Mouse (Mus musculus) cerebellum, postnatal 14 days (tissue): ENCODE measurements around the gene Anapc15-ps.
A peak's percentile ranks its signal among the peaks of the same experiment; 100 is the strongest.
"Not testable (repeated sequence)": the region's sequence is repeated elsewhere in the genome, so short reads cannot be mapped to it uniquely, and the experiment has no call there.

Experiments
- DNase-seq, 2 experiments: peaks; one replicate each; pipeline ENCODE4 v3.0.0; 2021; ENCODE audit warnings: mixed read lengths in 2 of 2

Gene Anapc15-ps

GRCm38 (mm10) chr10:95667371-95668030 lies 5.8 kb downstream of the Anapc15-ps start:
- DNase-seq, result no peak

- no peak for DNase-seq
Observed at GRCm38 (mm10) chr10:95666791-95667190, 6.5 kb downstream of the Anapc15-ps start.

GRCm38 (mm10) chr10:95665426-95665990 lies 7.7 kb downstream of the Anapc15-ps start:
- DNase-seq, result no peak

GRCm38 (mm10) chr10:95664613-95665012 lies 8.6 kb downstream of the Anapc15-ps start:
- DNase-seq, result no peak

- DNase-seq, result no peak
Observed at GRCm38 (mm10) chr10:95660356-95660755, 12.9 kb downstream of the Anapc15-ps start.

- DNase-seq, result no peak
Observed at GRCm38 (mm10) chr10:95659471-95660150, 13.6 kb downstream of the Anapc15-ps start.

- no peak for DNase-seq
Observed at GRCm38 (mm10) chr10:95658836-95659343, 14.4 kb downstream of the Anapc15-ps start.

- peak; percentile 7 to 14 for DNase-seq
Observed at GRCm38 (mm10) chr10:95656236-95657225, 16.7 kb downstream of the Anapc15-ps start.

- no peak for DNase-seq
Observed at GRCm38 (mm10) chr10:95652131-95652530, 21.1 kb downstream of the Anapc15-ps start.

- no peak for DNase-seq
Observed at GRCm38 (mm10) chr10:95648326-95648888, 24.8 kb downstream of the Anapc15-ps start.

GRCm38 (mm10) chr10:95647128-95647527 lies 26.1 kb downstream of the Anapc15-ps start:
- no peak for DNase-seq

- no peak for DNase-seq
Observed at GRCm38 (mm10) chr10:95646576-95646975, 26.7 kb downstream of the Anapc15-ps start.

GRCm38 (mm10) chr10:95643696-95644360 lies 29.4 kb downstream of the Anapc15-ps start:
- DNase-seq, result no peak

GRCm38 (mm10) chr10:95643042-95643441 lies 30.2 kb downstream of the Anapc15-ps start:
- no peak for DNase-seq

- no peak for DNase-seq
Observed at GRCm38 (mm10) chr10:95641335-95641734, 31.9 kb downstream of the Anapc15-ps start.

- no peak for DNase-seq
Observed at GRCm38 (mm10) chr10:95639429-95639828, 33.8 kb downstream of the Anapc15-ps start.

- no peak for DNase-seq
Observed at GRCm38 (mm10) chr10:95634751-95635150, 38.5 kb downstream of the Anapc15-ps start.

GRCm38 (mm10) chr10:95634261-95634660 lies 39.0 kb downstream of the Anapc15-ps start:
- no peak for DNase-seq

GRCm38 (mm10) chr10:95631568-95631967 lies 41.7 kb downstream of the Anapc15-ps start:
- DNase-seq, result no peak

GRCm38 (mm10) chr10:95630726-95631345 lies 42.4 kb downstream of the Anapc15-ps start:
- DNase-seq, result no peak

GRCm38 (mm10) chr10:95630166-95630565 lies 43.1 kb downstream of the Anapc15-ps start:
- not testable (repeated sequence) for DNase-seq
